Comparison of ENCODE assay signal across 10 mouse cellular contexts in the genomic region with DNA sequence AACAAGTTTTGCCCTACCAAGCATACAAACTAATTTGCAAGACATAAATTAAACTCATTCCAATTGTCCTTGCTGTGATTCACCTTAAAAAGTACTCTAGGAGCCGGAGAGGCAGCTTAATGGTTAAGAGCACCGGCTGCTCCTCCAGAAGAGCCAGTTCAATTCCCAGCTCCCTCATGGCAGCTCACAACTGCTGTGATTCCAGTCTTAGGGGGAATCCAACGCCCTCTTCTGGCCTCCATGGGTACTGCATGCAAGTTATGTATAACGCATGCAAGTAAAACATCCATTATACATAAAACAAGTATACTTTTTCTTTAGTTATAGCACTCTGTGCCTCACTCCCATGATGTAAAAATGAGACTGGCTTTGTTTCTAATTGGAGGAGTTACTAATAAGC. TPM values are rescaled to one million over a fixed set of nuclear protein-coding genes. Genes with fewer than 3 reads are reported as not detected.
DNase-seq lines count a peak whose midpoint lies in the region; ATAC-seq and TF ChIP-seq lines count a peak whose summit lies in the region.
"Had no signal": no experiment of that assay in that cellular context is flagged by ENCODE, and none has a peak within 500 bp of the region (broad histone marks: within the 10 kb centered on the region; RNA-seq: fewer than 3 reads in every experiment).

No protein-coding gene starts in this region.

- H3K4me3 ChIP-seq in layer of hippocampus, adult 2 months = no peak overlapping the region
- H3K4me3 ChIP-seq: embryonic facial prominence, embryonic 15.5 days; limb, embryonic 15.5 days had no signal

- H3K27ac ChIP-seq in layer of hippocampus, adult 2 months = peak overlapping the region; percentile 92; the same call in 1 of the 2 replicates
- H3K27ac ChIP-seq: embryonic facial prominence, embryonic 15.5 days; limb, embryonic 15.5 days had no signal

- TF ChIP-seq CTCF in layer of hippocampus, adult 2 months (conservative IDR thresholded peaks at IDR 0.05) = peak; percentile 81
- TF ChIP-seq CTCF in brain, embryonic 14.5 days (IDR thresholded peaks at IDR 0.05; ENCODE audit: borderline replicate concordance, extremely low read depth, insufficient read depth, insufficient read length) = peak; percentile 57; the same call in 1 of the 2 replicates

- peak; percentile 62 for DNase-seq in CD4-positive, CD25-positive, alpha-beta regulatory T cell, adult 2 months (ENCODE audit: low read depth, low spot score)
- no peak for DNase-seq in layer of hippocampus, adult 2 months (ENCODE audit: low spot score in 2 of 2)
- DNase-seq in layer of hippocampus, postnatal 25 days (ENCODE audit: extremely low spot score in 1 of 2, low spot score in 1 of 2) = no peak
- peak; percentile 45 for DNase-seq in A20 (ENCODE audit: low read depth, low spot score)
- peak; percentile 58 for DNase-seq in brain, embryonic 14.5 days (ENCODE audit: low read depth)
- no peak for DNase-seq in spleen, adult 12 weeks (ENCODE audit: low spot score)
- DNase-seq in kidney, postnatal 10 days = no peak

- no peak for TF ChIP-seq POLR2A in brain, embryonic 14.5 days (IDR thresholded peaks at IDR 0.05; ENCODE audit: borderline replicate concordance, extremely low read depth, insufficient read depth, insufficient read length, poor library complexity, severe bottlenecking)

- ATAC-seq in CD4-positive, CD25-positive, alpha-beta regulatory T cell, adult 4 months = no peak

RNA-seq across cellular contexts. Expression of a gene that starts 27.7 kb away (rescaled TPM):
- 10 to 100 TPM; 26.0 to 26.3 TPM for polyA plus RNA-seq in CD4-positive, CD25-positive, alpha-beta regulatory T cell, adult 4 months (2017; shearing (Covaris generic))
- 1 to 10 TPM; 8.9 to 9.7 TPM for total RNA-seq in layer of hippocampus, adult 2 months (2021)
- total RNA-seq in layer of hippocampus, postnatal 25 days (2021) = 1 to 10 TPM; 7.6 to 8.5 TPM
- polyA plus RNA-seq in brain, embryonic 14.5 days (2012; rRNA removed) = 14.2 and 16.0 TPM in 2 replicates

Comparison
In these comparisons a context has a peak if more than half of its experiments do, and no peak if none do; other contexts are left out.
1. DNase-seq: peak in CD4-positive, CD25-positive, alpha-beta regulatory T cell, adult 2 months (single experiment), A20 (single experiment) and brain, embryonic 14.5 days (single experiment); none in layer of hippocampus, adult 2 months (0 of 2), layer of hippocampus, postnatal 25 days (0 of 2), spleen, adult 12 weeks (single experiment) and kidney, postnatal 10 days (single experiment).